Mouse (Mus musculus) bone marrow, adult 2 months (tissue): ENCODE measurements at regions not wholly inside any gene's neighbourhood (a gene's known extent, or its start where the extent isn't known, plus 50 kb on each side); places are given as distances from the start of the nearest gene placed in this dataset.

Source experiments
- H3K27ac ChIP-seq: fragments of 200-500 bp; 2 replicates; pipeline ENCODE4 v1.5.1; 2012; ENCODE audit warnings: low read depth, mild to moderate bottlenecking, control low read depth, inconsistent platforms, low read length; ENCODE audit not compliant: control insufficient read depth, poor library complexity, insufficient read depth
- H3K4me1 ChIP-seq: fragments of 200-500 bp; 2 replicates; pipeline ENCODE4 v1.6.1; 2011; ENCODE audit warnings: low read length; ENCODE audit not compliant: control insufficient read depth, insufficient read depth
- H3K4me3 ChIP-seq: fragments of 200-500 bp; replicated peaks from 2 replicates; pipeline ENCODE3; 2011; ENCODE audit warnings: mild to moderate bottlenecking, low read depth, low read length, control low read depth; ENCODE audit not compliant: control insufficient read depth
- CTCF ChIP-seq: fragments of 200-500 bp; IDR thresholded peaks from 2 replicates; pipeline ENCODE4 v1.5.1; 2011; ENCODE audit warnings: low read length, control low read depth; ENCODE audit not compliant: control insufficient read depth, insufficient read depth
- POLR2A ChIP-seq: fragments of 200-500 bp; IDR thresholded peaks from 2 replicates; pipeline ENCODE4 v1.6.1; 2011; ENCODE audit warnings: low read depth, mild to moderate bottlenecking, control low read depth, low read length, borderline replicate concordance; ENCODE audit not compliant: control insufficient read depth
- WGBS: fragments of 180-500 bp; shearing (Covaris S2); methylation state at CpG from one replicate; pipeline ENCODE4 v1.1.7; 2018; 5-methylcytosine and 5-hydroxymethylcytosine counted together

DNA sequence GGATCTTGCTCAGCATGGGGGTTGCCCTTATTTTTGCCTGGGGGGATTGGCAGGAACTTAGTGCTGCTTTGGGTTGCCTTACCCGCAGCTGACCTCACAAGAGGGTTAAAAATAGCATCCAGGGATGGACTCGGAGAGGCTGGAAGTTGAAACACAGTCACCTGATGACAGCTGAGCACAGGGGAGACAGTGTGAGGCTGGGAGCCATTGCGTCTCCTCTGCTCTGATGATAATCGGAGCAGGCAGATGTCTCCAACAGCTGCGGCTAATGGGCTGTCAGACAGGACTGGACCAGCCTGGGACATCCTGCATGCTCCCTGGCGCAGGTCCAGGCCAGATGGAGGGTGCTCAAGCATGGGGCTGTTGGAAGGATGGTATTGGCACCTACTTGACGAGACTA is 165.1 kb downstream of the 9530068E07Rik start:
- WGBS, result 81% methylated on average over 7 of the region's 7 CpGs
- Histone ChIP-seq H3K27ac (no peak overlapping the region), H3K4me1 (no peaks in the 10 kb centered on the region; the same call in 1 of the 2 replicates), H3K4me3 (no peak overlapping the region)
- TF ChIP-seq CTCF, result no peak
- TF ChIP-seq POLR2A, result no peak

DNA sequence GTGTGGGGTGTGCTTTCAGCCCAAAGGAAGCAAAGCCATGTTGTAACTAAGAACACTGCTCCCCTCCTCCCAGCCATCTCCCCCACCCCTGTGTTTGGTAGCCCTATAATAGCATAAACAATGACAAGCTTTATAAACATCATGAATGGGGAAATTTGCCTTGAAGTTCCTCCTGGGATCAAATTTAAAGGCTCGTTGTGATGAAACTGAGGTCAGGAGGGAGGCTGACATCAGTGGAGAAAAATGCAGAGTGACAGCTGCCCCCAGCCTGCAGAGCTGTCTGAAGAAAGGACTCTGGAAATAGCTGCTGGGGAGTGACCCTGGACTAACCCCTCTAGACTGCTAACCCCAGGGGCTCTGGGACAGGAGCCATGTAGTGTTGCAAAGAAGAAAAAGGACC is 169.2 kb downstream of the 9530068E07Rik start:
- H3K27ac ChIP-seq, result no peak overlapping the region
- TF ChIP-seq POLR2A, result no peak
- H3K4me3 ChIP-seq, result no peak overlapping the region
- no peaks in the 10 kb centered on the region; the same call in 1 of the 2 replicates for H3K4me1 ChIP-seq
- WGBS, result 57% methylated on average over 1 of the region's 1 CpGs

DNA sequence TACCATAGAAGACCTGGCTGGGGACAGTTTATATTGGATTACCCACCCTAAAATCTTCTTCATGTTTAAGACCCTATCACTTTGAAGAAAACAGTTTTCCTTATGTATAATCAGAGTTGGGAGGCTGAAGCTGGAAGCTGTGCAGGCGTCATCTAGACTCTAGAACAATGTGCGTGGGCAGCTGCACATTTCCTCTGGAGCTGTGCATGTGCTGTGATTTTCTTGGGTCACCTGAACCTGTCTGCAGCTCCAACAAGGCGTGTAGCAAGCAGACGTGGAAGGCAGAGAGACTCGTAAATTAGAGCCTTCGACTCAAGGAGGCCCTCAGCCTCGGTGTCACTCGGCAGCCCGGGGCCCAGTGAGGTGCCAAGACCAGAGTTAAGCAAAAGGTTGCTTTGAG is 169.8 kb downstream of the 9530068E07Rik start:
- no peak for TF ChIP-seq CTCF
- TF ChIP-seq POLR2A, result no peak
- WGBS, result 76% methylated on average over 9 of the region's 9 CpGs

DNA sequence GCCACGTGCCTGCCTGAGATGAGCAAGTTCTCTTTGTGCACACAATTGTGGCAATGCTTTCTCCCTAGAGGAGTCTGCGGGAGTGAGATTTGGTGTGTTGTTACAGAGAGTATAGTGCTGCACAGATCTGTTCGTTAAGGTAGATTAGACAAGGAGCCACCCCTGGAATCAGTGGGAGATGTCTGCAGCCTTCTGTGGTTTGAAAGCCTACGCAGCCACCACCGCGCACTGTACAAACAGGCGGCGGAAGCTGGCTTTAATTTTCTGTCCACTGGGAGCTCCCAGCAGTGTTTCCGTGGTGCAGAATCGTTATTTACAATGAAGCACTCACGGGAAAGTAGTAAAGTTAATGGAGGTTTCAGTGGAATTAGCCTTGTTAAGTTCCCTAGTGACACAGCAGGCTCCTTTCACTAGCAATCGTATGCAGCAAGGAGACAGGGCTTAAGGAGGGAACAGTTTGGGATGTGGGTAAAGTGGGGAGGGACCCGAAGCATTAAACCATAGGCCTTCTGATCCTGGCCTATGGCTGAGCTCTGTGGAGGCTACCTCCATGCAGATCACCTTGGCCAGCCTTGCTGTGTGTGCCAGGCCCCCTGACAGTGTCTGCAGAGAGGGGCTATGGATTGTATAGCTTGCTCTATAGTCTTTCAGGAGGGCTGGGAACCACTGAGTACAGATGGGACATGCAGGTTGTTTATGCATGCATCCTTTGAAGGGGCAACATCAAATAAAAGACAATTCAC is 171.9 kb downstream of the 9530068E07Rik start:
- no peak overlapping the region for H3K4me3 ChIP-seq
- H3K27ac ChIP-seq, result no peak overlapping the region
- 81% methylated on average over 13 of the region's 13 CpGs for WGBS
- H3K4me1 ChIP-seq, result no peaks in the 10 kb centered on the region
- no peak for TF ChIP-seq POLR2A
- no peak for TF ChIP-seq CTCF

More for the DNA sequence above, 169.8 kb downstream of the 9530068E07Rik start:
- Histone ChIP-seq H3K4me1 (no peaks in the 10 kb centered on the region; the same call in 1 of the 2 replicates), H3K27ac (no peak overlapping the region), H3K4me3 (no peak overlapping the region)

DNA sequence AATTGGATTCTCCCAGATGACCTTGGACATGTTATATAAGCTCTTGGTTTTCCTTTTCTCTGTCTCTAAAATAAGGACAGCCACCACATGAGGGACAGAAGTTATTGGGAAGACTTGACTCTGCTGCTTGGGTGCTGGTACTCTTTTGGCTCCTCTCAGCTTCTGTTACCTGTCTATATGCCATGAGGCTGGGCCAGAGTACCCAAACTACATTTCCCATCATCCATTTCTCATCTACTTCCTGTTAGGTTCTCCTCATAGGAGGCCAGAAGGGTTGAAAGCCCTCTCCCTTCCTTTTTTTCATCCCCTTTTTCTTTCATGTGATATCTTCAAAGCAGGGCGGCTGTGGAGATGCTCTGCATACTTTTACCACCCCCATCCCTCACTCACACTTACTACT is 172.6 kb downstream of the 9530068E07Rik start:
- no peak for TF ChIP-seq CTCF
- no peak for TF ChIP-seq POLR2A
- WGBS, result 60% methylated on average over 1 of the region's 1 CpGs
- H3K4me1 ChIP-seq, result no peaks in the 10 kb centered on the region

DNA sequence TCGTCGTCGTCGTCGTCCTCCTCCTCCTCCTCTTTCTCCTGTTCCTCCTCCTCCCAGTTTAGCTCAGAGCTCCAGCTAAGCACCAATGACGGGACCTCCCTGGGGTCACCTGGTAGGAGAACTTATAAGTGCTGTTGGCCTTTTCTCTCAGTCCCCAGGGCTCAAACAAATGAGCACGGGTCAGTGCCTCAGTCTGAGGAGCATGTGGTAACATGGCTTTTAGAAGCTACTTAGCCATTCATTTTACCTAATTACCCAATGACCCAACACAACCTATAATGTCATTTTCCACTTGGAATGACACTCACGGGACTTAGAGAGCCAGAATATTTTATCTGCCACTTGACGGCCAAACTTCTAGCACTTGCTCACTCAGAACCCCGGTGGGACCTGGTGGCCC is 173.5 kb downstream of the 9530068E07Rik start:
- no peak overlapping the region for H3K27ac ChIP-seq
- no peaks in the 10 kb centered on the region for H3K4me1 ChIP-seq
- WGBS, result 81% methylated on average over 10 of the region's 10 CpGs
- no peak overlapping the region for H3K4me3 ChIP-seq
- TF ChIP-seq POLR2A (no peak), CTCF (no peak)

More for the DNA sequence above, 172.6 kb downstream of the 9530068E07Rik start:
- no peak overlapping the region for H3K27ac ChIP-seq
- no peak overlapping the region for H3K4me3 ChIP-seq

DNA sequence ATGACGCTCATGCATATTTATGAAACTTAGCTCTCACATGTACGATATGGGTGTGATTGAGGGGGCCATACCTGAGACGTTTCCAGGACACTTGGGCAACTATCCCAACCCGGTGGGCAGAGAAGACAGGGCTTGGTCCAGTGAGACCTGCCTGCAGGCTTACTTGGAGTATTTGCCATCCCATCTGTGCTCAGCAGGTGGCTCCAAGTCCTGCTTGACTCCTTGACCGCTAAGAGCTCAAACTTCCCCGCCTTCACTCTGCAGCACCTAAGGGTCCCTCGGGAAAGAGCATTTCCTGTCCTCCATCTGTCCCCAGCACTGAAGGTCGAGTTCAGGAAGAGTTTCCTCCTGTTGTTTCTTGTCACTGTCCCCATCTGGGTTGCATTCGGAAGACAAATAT is 182.2 kb downstream of the 9530068E07Rik start:
- TF ChIP-seq CTCF (no peak), POLR2A (no peak)
- Histone ChIP-seq H3K27ac (no peak overlapping the region), H3K4me1 (no peaks in the 10 kb centered on the region), H3K4me3 (no peak overlapping the region)
- WGBS, result 53% methylated on average over 9 of the region's 9 CpGs

DNA sequence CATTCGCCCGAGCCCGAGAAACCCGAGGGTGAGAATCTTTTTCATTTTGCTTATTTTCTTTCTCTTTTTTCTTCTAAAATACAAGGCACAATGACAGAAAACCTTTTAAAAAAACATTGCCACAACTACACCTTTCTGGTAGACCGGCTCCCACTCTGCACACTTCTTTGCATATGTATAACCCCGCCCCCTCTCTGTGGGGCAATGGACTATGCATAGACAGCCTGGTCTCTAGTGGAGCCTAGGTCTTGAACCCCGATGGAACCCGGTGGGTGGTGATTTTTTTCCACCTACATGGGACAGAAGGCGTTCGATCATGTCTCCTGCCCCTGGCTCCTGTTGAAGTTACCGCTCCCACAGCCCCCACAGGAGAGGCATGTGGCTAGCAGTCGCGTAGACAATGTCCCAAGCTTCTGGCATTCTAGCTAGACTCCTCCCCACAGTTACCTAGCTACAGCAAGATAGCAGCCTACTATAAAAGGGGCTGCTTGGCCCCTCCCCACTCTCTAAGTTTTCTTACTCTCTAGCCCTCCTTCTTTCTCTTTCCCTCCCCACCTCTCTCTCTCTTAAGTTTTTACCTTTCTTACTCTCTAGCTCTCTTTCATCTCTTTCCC is 183.6 kb downstream of the 9530068E07Rik start:
- WGBS, result 76% methylated on average over 13 of the region's 13 CpGs
- Histone ChIP-seq H3K4me1 (no peaks in the 10 kb centered on the region), H3K4me3 (no peak overlapping the region), H3K27ac (no peak overlapping the region)
- TF ChIP-seq CTCF, result no peak
- TF ChIP-seq POLR2A, result no peak
